Mouse (Mus musculus) erythroblast, embryonic 14.5 days (primary cell): ENCODE results near the gene Wnt3.
"Not testable (repeated sequence)": the region's sequence is repeated elsewhere in the genome, so short reads cannot be mapped to it uniquely, and the experiment has no call there.

Source experiments
- GATA1 ChIP-seq: IDR thresholded peaks from 2 replicates; pipeline ENCODE4 v1.6.1; 2012; ENCODE audit warnings: low read length, inconsistent platforms, mixed read lengths
- TAL1 ChIP-seq: IDR thresholded peaks from 3 replicates; pipeline ENCODE4 v1.6.1; 2012; ENCODE audit warnings: low read length, inconsistent platforms, mixed read lengths

GRCm38 (mm10) chr11:103760891-103761290, 13.1 kb upstream of the Wnt3 start:
- TF ChIP-seq GATA1, TAL1: not testable (repeated sequence)
